Mouse (Mus musculus) kidney, adult 18-20 months (tissue): ENCODE measurements around the gene Zglp1.
A peak's percentile ranks its signal among the peaks of the same experiment; 100 is the strongest.
"Not testable (repeated sequence)": the region's sequence is repeated elsewhere in the genome, so short reads cannot be mapped to it uniquely, and the experiment has no call there.

ENCODE experiments used
- DNase-seq: peaks from one replicate; pipeline ENCODE4 v3.0.0; 2021

Zglp1 gene

GRCm38 (mm10) chr9:21062928-21063327 lies 4.0 kb downstream of the Zglp1 start:
- no peak for DNase-seq

- no peak for DNase-seq
These were observed 15.3 kb downstream of the Zglp1 start for GRCm38 (mm10) chr9:21051578-21051977.

GRCm38 (mm10) chr9:21045235-21045634 lies 21.7 kb downstream of the Zglp1 start:
- no peak for DNase-seq

GRCm38 (mm10) chr9:21044785-21045184 lies 22.1 kb downstream of the Zglp1 start:
- not testable (repeated sequence) for DNase-seq

- no peak for DNase-seq
These were observed 23.3 kb downstream of the Zglp1 start for GRCm38 (mm10) chr9:21043563-21043962.

GRCm38 (mm10) chr9:21041308-21041707 lies 25.6 kb downstream of the Zglp1 start:
- DNase-seq: no peak

- DNase-seq: no peak
These were observed 27.1 kb downstream of the Zglp1 start for GRCm38 (mm10) chr9:21039779-21040178.

GRCm38 (mm10) chr9:21037481-21037891 lies 29.4 kb downstream of the Zglp1 start:
- peak; percentile 14 for DNase-seq

GRCm38 (mm10) chr9:21036666-21037065 lies 30.2 kb downstream of the Zglp1 start:
- DNase-seq: no peak

- no peak for DNase-seq
These were observed 30.7 kb downstream of the Zglp1 start for GRCm38 (mm10) chr9:21036161-21036560.

GRCm38 (mm10) chr9:21035586-21035985 lies 31.3 kb downstream of the Zglp1 start:
- no peak for DNase-seq

GRCm38 (mm10) chr9:21034481-21035085 lies 32.3 kb downstream of the Zglp1 start:
- peak; percentile 25 for DNase-seq

GRCm38 (mm10) chr9:21033136-21033535 lies 33.8 kb downstream of the Zglp1 start:
- DNase-seq: peak; percentile 93

- no peak for DNase-seq
These were observed 34.4 kb downstream of the Zglp1 start for GRCm38 (mm10) chr9:21032491-21032890.

GRCm38 (mm10) chr9:21031896-21032351 lies 35.0 kb downstream of the Zglp1 start, which contains the start of gene Icam5:
Gene Icam5, plus strand, starts transcription at chr9:21032073.
- peak; percentile 32 for DNase-seq

- DNase-seq: peak; percentile 70
These were observed 35.5 kb downstream of the Zglp1 start for GRCm38 (mm10) chr9:21031251-21031895.

- peak; percentile 88 for DNase-seq
These were observed 36.1 kb downstream of the Zglp1 start for GRCm38 (mm10) chr9:21030781-21031250.

- DNase-seq: no peak
These were observed 36.8 kb downstream of the Zglp1 start for GRCm38 (mm10) chr9:21030055-21030600.

- DNase-seq: peak; percentile 88
These were observed 37.4 kb downstream of the Zglp1 start, which contains the start of gene Icam4 for GRCm38 (mm10) chr9:21029291-21030054. Gene Icam4, plus strand, starts transcription at chr9:21029373.

GRCm38 (mm10) chr9:21028560-21029110 lies 38.3 kb downstream of the Zglp1 start:
- no peak for DNase-seq

- DNase-seq: no peak
These were observed 39.1 kb downstream of the Zglp1 start for GRCm38 (mm10) chr9:21027774-21028290.

- no peak for DNase-seq
These were observed 40.0 kb downstream of the Zglp1 start for GRCm38 (mm10) chr9:21026849-21027248.
